Mouse (Mus musculus): ENCODE measurements at regions not wholly inside any gene's neighbourhood (a gene's known extent, or its start where the extent isn't known, plus 50 kb on each side); places are given as distances from the start of the nearest gene placed in this dataset.

DNA sequence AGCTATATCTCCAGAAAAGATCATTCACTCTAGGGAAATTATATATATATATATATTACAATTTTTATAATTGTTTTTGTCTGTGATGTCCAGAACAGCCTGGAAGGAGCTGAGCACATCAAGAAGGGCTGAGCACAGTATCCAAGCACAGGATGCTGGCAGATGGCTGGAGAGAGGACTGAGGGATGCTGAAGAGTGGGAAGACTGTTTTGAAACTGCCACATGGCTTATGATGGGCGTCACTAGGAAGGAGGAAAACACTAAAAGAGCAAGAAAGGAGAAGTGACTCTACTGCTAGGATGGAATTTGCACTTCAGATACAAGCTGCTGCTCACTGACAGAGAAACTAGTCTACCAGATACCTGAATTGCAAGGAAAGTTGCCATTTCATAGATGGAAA lies 50.4 kb upstream of the Atg10 start:
- no peak for DNase-seq (ENCODE audit: low spot score)

DNA sequence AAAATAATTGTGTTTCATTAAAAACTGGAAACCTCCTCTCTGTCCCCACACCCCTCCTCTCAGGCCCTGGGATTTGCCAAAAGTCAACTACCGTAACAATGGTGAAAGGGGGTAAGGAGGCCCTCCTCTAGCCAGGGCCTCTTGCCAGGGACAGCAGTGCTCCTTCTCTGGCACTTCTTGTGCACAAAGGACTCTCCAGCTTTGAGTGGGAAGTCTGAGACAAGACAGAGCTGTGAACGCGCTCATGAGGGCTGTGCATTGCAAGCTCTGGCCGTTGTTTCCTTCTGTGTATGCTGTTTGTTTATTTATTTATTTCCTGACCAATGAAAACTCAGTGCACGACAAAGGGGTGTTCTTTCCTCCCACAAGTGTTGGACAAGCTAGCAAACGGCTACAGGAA lies 50.8 kb upstream of the Atg10 start:
- DNase-seq (ENCODE audit: low spot score), result no peak

DNA sequence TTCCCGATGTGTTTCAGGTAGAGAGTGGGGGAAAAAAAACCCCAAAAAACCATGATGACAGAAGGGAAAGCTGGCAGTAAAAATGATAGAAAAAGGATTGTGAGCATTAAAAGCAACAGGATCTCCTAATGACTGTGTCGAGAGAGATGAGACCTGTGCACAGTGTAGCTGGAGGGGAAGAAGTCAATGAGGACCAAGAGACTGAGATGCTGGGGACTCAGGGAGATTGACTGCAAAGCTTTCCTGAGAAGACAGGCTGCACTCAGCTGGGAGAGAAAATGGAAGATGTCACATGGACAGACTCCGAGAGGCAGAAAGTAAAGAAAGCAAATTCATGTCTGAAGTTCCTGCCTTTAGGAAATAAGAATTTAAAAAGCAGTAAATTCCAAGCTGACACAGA lies 55.7 kb upstream of the Atg10 start:
- DNase-seq (ENCODE audit: low spot score), result no peak

DNA sequence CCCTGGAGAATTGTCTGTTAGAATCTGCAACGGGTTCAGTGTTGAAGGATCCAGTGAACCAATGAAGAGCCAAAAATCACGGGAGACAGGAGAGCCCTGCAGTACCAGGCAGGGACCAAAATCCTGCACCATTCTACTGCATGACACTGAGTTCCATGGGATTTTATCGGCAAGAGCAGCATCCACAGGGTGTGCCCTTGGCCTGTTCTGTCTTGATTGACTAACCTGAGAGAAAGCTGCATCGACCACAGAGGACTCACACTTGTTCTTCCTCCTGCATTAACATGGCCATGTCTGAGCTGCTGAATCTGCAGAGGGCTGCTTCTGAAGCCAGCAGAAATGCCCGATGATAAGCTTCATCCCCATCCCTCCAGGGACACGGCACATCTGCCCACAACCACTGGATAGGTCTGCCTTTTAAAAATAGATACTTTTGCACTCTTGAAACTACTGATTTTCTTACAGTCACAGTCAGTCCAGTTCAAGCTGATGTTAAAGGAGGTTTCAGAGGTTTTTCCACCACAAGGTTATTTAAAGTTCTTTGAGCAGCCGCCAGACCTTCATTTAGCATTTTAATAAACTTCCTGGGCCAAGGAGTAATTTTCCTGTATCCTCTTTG lies 71.9 kb upstream of the Atg10 start:
- no peak for DNase-seq (ENCODE audit: low spot score)

DNA sequence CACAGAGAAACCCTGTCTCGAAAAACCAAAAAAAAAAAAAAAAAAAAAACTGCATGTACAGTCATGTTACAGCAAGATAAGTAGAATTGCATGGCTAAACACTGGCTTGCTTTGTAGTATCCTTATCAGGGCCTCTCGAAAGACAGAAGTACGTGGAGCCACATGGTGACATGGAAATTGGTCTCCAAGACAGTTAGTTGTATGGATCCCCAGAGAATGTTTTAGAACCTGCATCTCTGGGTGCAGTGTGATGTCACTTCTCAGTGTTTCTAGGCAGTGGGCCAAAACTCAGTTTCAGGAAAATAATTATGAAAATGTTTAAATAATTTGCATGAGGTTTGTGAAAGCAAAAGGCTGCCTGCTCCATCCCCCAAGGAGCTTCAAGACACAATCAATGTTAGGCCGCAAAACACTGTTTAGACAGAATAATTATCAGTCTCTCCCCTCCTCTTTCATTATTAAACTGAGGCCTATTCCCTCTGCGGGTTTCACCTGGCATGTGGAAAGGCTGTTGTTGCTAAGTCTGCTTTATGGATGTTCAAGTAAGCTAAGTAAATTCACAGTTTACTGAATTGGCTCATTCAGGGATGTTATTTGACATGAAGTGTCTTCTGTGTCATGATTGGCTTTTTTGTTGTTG lies 72.9 kb upstream of the Atg10 start:
- DNase-seq (ENCODE audit: low spot score), result no peak

DNA sequence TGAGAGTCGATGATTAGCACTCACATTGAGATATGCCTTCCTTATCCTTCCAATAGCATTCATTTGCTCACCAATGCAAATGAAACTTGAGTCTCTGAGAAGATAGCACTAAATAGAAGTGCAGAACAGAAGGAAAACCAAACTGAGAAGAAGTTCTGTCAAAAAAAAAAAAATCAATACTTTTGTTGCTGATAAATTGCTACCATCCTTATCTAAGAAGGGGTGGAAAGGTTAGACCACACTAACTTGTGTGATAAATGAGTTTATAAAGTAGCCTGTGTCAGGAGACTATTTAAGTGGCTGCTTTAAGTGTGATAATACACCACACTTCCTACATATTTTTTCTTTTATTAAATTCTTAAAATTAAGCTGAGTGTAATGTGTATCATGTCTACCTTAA lies 78.1 kb upstream of the Atg10 start:
- DNase-seq (ENCODE audit: low spot score), result no peak

DNA sequence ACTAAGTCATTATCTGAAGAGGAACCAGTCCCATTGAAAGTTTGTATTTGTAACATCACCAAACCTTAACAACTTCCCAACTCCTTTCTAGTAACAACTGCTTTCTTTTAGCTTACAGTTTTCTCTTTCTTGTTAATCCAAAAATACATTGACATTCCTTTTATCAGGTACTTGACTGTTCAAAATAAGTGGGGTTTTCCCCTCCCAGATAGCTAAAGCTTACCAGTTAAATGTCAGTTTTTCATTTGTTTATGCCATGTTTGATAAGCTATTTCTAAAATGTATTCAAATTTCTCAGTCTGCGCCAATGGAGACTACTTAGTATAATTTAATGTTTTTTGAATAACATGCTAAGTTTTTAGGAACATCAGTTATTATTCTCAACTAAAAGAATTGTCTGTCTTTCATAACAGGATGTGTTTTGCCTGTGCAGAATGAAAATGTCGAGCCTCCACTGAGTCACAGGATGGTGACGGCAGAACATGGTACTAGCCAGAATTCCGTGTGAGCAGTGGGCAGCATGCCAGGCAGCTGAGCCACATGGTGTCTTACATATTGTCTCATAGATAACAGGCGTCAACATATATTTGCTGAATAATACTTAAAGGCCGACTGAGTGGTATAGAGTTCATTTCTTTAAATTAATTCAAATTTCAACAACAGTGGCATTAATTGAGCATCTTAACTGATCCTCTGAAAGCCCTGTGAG lies 82.1 kb upstream of the Atg10 start:
- no peak for DNase-seq (ENCODE audit: low spot score)

DNA sequence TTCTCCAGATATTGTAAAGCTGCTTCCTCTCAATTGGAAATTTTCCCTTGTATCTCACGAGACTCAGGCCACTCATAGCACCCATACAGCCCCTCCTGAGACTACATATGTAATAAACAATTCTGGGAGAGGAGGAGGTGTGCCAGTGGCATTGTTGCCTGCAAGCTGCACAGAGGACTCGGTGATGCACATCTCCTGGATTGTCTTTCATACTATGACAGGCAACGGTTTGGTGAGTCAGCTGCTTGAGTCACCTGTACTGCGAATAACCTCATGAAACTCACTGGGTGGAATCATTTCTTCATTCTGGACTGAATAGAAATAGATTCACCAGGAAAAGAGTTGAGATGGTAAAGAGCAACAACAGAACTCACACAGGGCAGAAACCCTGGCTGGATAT lies 82.8 kb upstream of the Atg10 start:
- DNase-seq (ENCODE audit: low spot score), result no peak

DNA sequence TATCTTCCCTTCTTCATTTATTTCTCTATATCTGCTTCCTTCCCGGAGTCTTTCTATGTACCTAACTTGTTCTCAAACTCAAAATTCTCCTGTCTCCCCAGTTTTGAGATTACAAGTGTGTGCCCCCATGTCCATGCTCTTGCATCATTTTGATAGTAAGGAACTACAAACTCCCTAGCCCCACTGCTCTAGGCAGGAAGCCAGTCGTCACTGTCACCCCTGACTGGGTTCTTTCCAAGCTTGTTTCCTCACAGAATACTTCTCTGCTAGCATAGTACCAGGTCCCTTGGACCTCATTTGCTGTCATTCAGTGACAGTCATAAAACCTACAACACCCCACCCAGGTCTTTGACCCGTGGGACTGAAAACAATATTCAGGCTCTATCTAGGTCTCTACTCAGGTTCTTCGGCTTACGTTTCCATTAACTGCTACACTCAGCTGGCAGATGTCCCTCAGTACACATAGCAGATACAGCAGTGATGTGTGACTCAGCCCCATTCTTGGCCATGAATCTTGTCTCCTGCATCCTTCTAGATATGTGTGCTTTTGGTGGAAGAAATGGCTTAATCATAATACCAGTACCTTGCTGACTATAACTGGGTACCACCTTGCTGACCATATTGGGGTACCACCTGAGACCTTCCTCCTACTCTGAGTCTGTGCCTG lies 89.3 kb upstream of the Atg10 start:
- DNase-seq (ENCODE audit: low spot score), result no peak

DNA sequence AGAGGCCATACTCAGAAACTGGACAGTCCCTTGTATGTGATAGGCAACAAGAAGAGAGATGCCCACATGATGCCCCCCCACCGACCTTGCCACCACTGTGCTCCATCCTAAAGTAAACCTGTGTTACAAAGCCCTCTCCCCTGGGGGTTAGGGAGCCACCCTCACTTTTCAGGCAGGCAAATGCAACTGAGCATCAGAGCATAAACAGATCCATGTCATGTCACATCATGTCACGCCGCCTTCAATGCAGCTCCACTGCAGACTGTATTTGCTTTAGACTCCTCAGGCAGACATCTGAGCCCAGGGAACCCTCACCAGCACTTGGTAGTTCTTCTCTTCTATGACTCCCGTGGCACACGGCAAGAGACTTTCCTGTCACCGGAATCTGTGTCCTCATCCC lies 98.6 kb upstream of the Atg10 start:
- no peak for DNase-seq (ENCODE audit: low spot score)

DNA sequence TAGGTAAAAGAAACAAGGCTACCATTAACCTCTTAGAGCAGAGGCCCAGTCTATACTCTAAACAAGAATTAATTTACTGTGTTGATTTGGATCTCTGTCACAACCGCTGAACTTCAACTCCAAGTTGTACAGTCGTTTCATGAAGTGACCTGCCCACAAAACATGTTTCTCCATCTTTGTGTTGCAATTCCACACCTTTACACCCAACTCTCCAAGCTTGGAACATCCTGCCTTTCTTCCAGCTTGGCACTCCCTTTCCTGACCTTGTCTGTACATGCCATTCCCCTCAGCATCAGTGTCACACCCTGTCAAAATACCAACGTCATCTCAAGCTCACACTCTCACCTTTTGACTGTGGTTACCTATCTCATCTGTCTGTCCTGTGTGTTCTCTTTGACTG lies 103.1 kb upstream of the Atg10 start:
- DNase-seq (ENCODE audit: low spot score), result no peak

DNA sequence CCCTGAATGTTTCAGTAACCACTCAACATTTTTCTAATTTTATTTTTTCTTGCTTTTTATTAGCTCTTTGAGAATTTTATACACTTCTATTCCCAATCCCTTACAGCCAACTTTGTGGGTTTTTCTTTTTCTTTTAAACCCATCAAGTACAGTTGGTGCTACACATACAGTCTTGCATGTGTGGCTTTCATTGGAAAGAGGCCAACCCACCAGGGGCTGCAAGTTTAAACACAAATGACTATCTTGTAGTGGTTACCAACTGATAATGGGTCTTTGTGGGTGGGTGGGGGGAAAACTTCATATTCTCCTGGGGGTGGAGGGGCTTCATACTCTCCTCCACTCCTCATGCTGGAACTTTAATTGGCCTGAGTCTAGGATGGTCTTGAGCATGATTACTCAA lies 110.5 kb upstream of the Atg10 start:
- no peak for DNase-seq (ENCODE audit: low spot score)

DNA sequence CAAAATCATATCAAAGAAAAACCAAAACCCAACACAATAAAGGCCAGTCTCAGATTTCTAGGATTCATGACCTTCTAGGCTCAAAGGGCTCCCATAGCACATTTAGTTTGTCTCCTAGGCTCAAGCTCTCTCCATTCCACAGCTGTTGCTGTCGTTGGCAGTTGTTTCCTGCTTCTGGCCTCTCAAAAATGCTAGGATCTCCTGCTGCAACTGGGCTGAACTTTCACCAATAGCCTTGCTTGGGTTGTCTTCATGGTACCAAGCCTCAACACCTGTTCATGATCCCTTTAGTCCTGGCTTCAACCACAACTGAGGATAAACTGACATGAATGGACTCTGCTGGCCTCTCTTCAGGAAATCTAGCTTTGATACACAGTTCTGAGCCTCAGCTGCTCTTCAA lies 115.9 kb upstream of the Ssbp2 start:
- DNase-seq (ENCODE audit: low spot score), result no peak

DNA sequence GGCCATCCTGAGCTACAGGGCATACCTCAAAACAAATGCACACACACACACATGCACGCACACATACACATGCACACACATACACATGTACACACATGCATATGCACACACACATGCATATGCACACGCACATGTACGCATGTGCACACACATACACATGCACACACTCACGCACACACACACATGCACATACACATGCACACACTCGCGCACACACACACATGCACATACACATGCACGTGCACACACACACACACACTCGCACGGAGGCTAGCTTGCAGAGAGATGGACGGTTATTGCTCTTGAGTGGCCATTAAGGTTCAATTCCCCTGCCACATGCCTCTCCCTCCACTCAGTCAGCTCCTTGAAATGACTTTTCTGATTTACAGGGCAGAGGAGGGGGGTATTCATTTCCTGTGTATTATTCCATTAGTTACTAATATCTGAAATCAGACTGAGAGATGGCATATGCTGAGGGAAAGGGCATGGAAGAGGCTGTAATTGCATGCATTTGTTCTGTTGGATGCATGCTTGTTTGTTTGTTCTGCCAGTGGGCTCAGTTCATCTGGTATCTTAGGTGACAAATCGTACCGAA lies 111.5 kb upstream of the Ssbp2 start:
- no peak for DNase-seq (ENCODE audit: low spot score)

DNA sequence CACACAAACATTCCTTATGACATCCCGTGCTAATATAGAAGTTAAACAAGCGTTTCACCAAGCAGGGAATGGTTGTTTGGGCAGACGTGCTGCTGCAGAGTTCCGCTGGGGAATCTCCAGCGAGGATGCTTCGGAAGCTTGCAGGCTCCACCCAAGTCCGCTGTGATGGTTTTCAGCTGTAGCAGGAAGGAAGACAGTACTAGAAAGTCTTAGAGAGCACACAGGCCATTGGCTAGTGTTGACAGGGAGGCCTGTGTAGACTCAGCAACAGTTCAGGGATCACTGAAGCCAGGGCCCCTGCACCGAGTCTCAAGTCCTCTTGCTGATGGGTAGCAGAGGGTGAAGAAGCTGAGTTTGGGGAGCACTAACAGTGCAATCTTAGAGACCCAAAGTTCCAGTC lies 107.8 kb upstream of the Ssbp2 start:
- DNase-seq (ENCODE audit: low spot score), result peak; percentile 26

DNA sequence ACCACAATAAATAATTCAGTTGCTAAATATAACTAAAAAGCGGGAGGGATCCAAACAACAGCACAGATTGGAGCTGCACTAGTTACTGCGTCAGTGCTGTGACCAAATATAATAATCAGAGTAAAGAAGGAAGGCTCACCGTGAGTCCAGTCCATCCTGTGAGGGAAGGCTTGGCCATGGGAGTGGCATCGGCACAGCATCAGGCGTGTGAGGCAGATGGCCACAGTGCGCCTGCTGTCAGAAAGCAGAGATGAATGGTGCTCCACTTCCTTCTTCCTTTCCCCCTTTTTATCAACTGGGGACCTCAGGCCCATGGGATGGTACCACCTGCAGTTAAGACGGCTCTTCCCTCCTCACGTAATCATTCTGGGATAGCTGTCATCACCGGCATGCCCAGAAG lies 103.6 kb upstream of the Ssbp2 start:
- no peak for DNase-seq (ENCODE audit: low spot score)

DNA sequence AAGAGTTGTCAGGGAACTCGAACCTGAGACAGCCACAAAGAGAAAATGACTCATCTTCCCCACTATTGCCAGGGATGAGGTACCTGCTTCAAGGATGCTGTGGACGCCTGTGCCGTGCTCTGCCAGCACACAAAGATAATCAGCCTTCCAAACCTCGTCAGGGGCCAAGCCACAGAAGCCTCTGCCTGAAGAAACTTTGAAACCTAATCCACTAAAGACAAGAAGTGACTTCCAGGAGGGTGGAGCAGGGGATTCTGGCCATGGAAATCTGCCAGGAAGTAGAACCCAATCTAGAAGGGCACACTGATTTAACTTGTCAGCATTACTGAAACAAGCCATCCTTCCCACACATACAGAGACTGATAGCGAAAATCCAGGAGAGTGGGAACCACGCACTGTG lies 100.0 kb upstream of the Ssbp2 start:
- DNase-seq (ENCODE audit: low spot score), result no peak

DNA sequence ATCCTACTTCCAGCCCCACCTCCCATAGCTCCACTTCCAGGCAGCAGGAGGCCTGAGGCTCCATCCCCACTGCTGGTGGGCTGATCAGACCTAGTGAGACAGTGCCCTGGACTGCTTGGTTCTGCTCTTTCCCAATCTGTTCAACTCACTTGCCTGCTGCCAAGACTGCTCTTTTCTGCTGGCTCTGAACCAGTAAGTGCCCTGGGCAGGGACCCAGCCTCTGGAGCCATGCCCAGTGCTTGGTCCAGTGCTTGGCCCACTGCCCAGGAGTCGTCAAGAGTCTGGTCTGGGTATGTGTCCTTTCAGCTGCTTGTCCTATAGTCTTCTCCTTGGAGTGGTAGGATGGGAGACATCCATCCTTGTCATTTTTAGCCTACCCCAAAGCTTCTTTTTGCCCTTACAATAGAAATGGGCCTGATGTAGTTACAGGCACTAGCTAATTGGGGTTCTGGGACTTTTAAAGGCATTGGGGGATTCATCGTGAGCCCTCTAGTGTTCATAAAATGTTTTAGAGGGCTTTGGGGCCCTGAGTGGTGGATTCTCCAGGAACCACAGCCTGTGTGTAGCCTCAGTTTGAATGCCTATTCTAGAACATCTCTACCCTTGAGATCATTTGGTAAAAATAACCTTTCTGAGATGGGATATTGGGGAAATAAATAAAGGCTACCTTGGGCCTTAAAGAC lies 94.7 kb upstream of the Ssbp2 start:
- peak; percentile 57 for DNase-seq (ENCODE audit: low spot score)

DNA sequence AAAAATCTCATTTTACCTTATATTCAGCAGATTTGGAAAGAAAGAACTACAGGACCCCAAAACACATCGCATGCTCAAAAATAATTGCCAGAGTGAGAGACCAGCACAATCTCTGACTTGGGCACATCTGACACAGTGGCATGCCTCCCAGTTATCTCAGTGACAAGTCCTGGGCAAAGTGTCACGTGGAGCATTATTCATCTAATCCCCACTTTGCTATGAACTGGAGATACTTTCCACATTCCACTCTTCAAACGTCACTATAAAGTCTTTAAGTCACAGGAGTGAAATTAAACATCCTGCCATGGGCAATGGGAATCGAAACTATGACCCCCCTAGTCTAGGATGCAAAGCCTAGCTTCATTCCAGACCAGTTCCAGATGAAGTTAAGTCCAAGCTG lies 93.5 kb upstream of the Ssbp2 start:
- no peak for DNase-seq (ENCODE audit: low spot score)

DNA sequence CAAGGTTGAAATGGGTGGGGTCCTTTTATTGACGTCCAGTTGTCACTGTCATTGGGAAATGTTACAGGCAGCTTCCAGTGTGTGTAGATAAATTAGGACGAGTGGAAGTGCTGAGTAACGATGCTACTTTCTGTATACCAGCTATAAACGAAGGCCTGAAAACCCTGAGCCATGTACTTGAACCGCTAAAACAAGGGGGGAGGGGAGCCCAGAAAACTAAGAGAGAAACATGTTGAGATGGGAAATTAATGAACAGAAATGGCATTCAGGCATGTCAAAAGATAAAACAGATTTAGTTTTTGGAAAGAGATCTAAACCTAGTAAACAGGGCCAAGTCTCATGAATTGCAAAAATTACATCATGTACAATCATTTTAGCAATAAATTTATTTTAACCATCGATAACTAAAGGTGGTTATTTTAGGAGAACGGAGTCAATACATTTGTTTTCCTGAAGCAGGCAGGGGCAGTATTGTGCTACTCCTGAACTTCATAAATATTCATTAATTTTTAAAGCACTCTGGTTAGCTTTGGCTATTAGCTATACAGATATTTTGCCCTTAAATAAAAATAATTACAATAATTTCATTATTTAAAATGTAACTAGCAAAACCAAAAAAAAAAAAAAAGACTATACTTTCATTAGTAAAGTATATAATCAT lies 92.1 kb upstream of the Ssbp2 start:
- no peak for DNase-seq (ENCODE audit: low spot score)

DNA sequence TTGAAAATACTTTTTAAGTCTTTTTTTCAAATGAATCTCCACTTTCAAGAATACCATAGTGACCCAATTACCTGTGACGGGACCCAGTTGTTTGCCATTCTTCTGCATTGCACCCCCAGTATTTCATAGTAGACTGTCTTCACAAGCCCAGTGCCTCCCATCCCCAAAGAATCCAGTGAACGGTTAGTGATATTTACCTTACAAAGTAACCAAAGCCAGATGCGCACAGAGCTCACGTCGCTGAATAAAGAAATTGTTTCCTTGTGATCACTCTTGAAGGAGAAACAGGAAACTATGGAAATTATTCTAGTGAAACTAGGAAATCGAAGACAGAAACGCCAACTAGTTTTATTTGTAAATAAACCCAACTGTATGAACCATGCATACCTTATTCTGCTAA lies 91.4 kb upstream of the Ssbp2 start:
- no peak for DNase-seq (ENCODE audit: low spot score)

DNA sequence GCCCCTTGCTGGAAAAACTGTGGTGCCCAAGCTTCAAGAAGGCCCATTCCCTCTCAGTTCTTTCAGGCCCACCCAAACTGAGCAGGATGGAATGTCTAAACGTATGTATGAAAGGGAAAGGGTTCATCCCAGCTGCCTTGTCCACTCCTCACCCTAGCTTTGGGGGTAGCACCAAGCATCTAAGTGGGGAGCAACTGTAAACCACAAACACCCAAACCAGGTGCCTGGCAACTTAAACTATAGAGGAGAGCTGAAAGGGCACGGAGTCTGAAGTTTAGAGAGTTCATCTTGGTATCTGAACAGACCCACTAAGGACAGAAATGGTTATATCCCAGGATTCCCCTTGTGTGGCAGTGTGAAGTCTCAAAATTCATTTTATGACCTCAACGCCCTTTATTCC lies 90.1 kb upstream of the Ssbp2 start:
- DNase-seq (ENCODE audit: low spot score), result no peak

All from urinary bladder, postnatal 25 days (tissue).